ENCODE assay signal across 8 mouse cellular contexts in genomic region chr9:37420676-37421075, GRCm38 (mm10). TPM values are rescaled to one million over a fixed set of nuclear protein-coding genes. Genes with fewer than 3 reads are reported as not detected.
DNase-seq lines count a peak whose midpoint lies in the region; ATAC-seq and TF ChIP-seq lines count a peak whose summit lies in the region.

No protein-coding gene starts in this region.

- TF ChIP-seq CTCF in gastrocnemius, adult 2 months (IDR thresholded peaks at IDR 0.05), result peak; percentile 65

- H3K27ac ChIP-seq in gastrocnemius, adult 2 months, result peak overlapping the region; percentile 61
- no peak overlapping the region for H3K27ac ChIP-seq in hindbrain, embryonic 16.5 days (ENCODE audit: low read depth, low read length)

- H3K4me2 ChIP-seq in hindbrain, embryonic 16.5 days (ENCODE audit: low read length), result peak overlapping the region; percentile 63

- H3K36me3 ChIP-seq in hindbrain, embryonic 16.5 days (ENCODE audit: control insufficient read depth, insufficient read depth, low read length), result no peaks in the 10 kb centered on the region

- H3K4me3 ChIP-seq in gastrocnemius, adult 2 months, result peak overlapping the region; percentile 62
- peak overlapping the region; percentile 35 for H3K4me3 ChIP-seq in hindbrain, embryonic 16.5 days (ENCODE audit: low read length)

- intact Hi-C loops in gastrocnemius, adult 2 months (cut with DNase I), result no loop called here

- H3K27me3 ChIP-seq in hindbrain, embryonic 16.5 days (replicated peaks; ENCODE audit: control insufficient read depth, insufficient read depth, low read length), result no peaks in the 10 kb centered on the region

- H3K9me3 ChIP-seq in hindbrain, embryonic 16.5 days (ENCODE audit: control insufficient read depth, low read length), result no peaks in the 10 kb centered on the region

- DNase-seq in WW6 (ENCODE audit: low read depth, low spot score), result peak; percentile 86
- DNase-seq in cerebellum, postnatal 10 days, result peak; percentile 83 to 88
- DNase-seq in gastrocnemius, adult 2 months, result peak; percentile 88
- peak; percentile 54 to 70 for DNase-seq in left cerebral cortex, adult 18-20 months (ENCODE audit: low spot score in 2 of 2)
- peak; percentile 80 to 81 for DNase-seq in right cerebral cortex, postnatal 10 days (ENCODE audit: low spot score in 2 of 2)
- DNase-seq in urinary bladder, postnatal 25 days (ENCODE audit: low spot score), result peak; percentile 60

- H3K4me1 ChIP-seq in hindbrain, embryonic 16.5 days (ENCODE audit: control insufficient read depth, insufficient read depth, low read depth, low read length), result no peaks in the 10 kb centered on the region

- H3K9ac ChIP-seq in hindbrain, embryonic 16.5 days (ENCODE audit: low read depth, low read length), result peak overlapping the region; percentile 57; the same call in 1 of the 2 replicates

- under 1% methylated on average over 27 of the region's 27 CpGs for WGBS in hindbrain, embryonic 16.5 days

- ATAC-seq in hindbrain, embryonic 16.5 days, result peak; percentile 90
- ATAC-seq in megakaryocyte, adult 5-6 weeks (ENCODE audit: poor library complexity, severe bottlenecking), result peak; percentile 89

RNA-seq across cellular contexts. Expression of gene Robo3, which starts 12.4 kb away (rescaled TPM):
- not detected for total RNA-seq in gastrocnemius, adult 2 months (2021)
- 7.3 and 12.1 TPM in 2 replicates for polyA plus RNA-seq in hindbrain, embryonic 16.5 days (2015; fragmentation: Nextera tagmentation; extraction: Ambion mirVana)
- total RNA-seq in left cerebral cortex, adult 18-20 months (2021), result 10 to 100 TPM; 12.7 to 21.8 TPM
- not detected in 2 replicates for total RNA-seq in megakaryocyte, adult 5-6 weeks (2015)
- 0.20 TPM in 1 of 2 replicates, not detected in the other for total RNA-seq in megakaryocyte, adult 5-6 weeks (2017)

RNA-seq across cellular contexts. Expression of gene Robo4, which starts 19.0 kb away (rescaled TPM):
- total RNA-seq in gastrocnemius, adult 2 months (2021), result 10 to 100 TPM in 1 of 2 experiments, 1 to 10 TPM in 1; 8.6 to 10.6 TPM
- polyA plus RNA-seq in hindbrain, embryonic 16.5 days (2015; fragmentation: Nextera tagmentation; extraction: Ambion mirVana), result 5.5 and 8.6 TPM in 2 replicates
- total RNA-seq in left cerebral cortex, adult 18-20 months (2021), result 1 to 10 TPM; 4.9 to 7.2 TPM
- not detected in 2 replicates for total RNA-seq in megakaryocyte, adult 5-6 weeks (2015)
- not detected in 2 replicates for total RNA-seq in megakaryocyte, adult 5-6 weeks (2017)

RNA-seq across cellular contexts. Expression of gene Hepacam, which starts 53.5 kb away (rescaled TPM):
- total RNA-seq in gastrocnemius, adult 2 months (2021), result under 1 TPM in 1 of 2 experiments, not detected in 1; 0.20 TPM
- polyA plus RNA-seq in hindbrain, embryonic 16.5 days (2015; fragmentation: Nextera tagmentation; extraction: Ambion mirVana), result 42.0 and 46.2 TPM in 2 replicates
- 10 to 100 TPM; 45.4 to 47.9 TPM for total RNA-seq in left cerebral cortex, adult 18-20 months (2021)
- not detected in 2 replicates for total RNA-seq in megakaryocyte, adult 5-6 weeks (2015)
- total RNA-seq in megakaryocyte, adult 5-6 weeks (2017), result not detected in 2 replicates

Comparison
In these comparisons a context has a peak if more than half of its experiments do, and no peak if none do; other contexts are left out.
1. RNA of gene Robo3, which starts 12.4 kb away (total RNA-seq): 12.7 to 21.8 TPM in left cerebral cortex, adult 18-20 months; not detected in gastrocnemius, adult 2 months and 0.20 TPM in megakaryocyte, adult 5-6 weeks; every median in the first group is over 10 times any median in the second.
2. RNA of gene Robo4, which starts 19.0 kb away (total RNA-seq): 8.6 to 10.6 TPM in gastrocnemius, adult 2 months and 4.9 to 7.2 TPM in left cerebral cortex, adult 18-20 months; not detected in megakaryocyte, adult 5-6 weeks; every median in the first group is over 4 times any median in the second.
3. RNA of gene Hepacam, which starts 53.5 kb away (total RNA-seq): 45.4 to 47.9 TPM in left cerebral cortex, adult 18-20 months; 0.20 TPM in gastrocnemius, adult 2 months and not detected in megakaryocyte, adult 5-6 weeks; every median in the first group is over 10 times any median in the second.
4. Peak in every context shown above with its lines, with median percentiles within 50 percentile points of each other: DNase-seq.